Mouse (Mus musculus) effector memory CD4-positive, alpha-beta T cell, adult 5 months (primary cell): ENCODE data around the gene Olfr1378. TPM values are rescaled to one million over a fixed set of nuclear protein-coding genes. Genes with fewer than 3 reads are reported as not detected.

Experiments
- polyA plus RNA-seq: library from polyadenylated mRNA; unstranded; fragments of 100-300 nt; shearing (Covaris generic); gene quantifications from one replicate; pipeline ENCODE4 v1.2.1, GENCODE M21; 2017

The Olfr1378 gene
- not detected for polyA plus RNA-seq

GRCm38 (mm10) chr11:50966230-50966629 lies at the start of gene Olfr1378:
Gene Olfr1378, plus strand, starts transcription at chr11:50966530.

GRCm38 (mm10) chr11:50931451-50931866 lies 34.9 kb upstream of the Olfr1378 start, which contains the start of gene Zfp354b:
Gene Zfp354b, minus strand, starts transcription at chr11:50931633.

DNA sequence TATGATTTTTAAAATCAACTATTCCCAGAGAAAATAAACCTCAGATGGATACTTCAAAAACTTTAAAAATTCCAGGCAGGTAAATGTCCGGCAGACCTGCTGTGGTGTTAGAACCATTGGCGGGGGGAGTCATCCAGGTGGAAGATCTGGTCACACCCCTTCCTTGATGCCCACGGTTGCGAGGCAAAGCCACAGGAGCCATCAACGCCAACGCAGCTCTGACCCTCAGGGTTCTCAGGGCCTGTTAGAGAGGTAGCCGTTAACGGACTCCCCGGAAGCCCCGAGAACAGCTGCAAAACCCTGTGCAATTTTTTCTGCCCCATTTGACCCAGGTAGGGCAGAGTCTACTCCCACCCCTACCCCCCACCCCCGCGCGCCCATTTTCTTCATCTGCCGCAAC lies 22.8 kb upstream of the Olfr1378 start, which contains the start of gene 4933414I15Rik:
4933414I15Rik (minus strand) TSS at position 260 of the 400 bp plus-strand sequence.

GRCm38 (mm10) chr11:50953665-50954064 lies 12.7 kb upstream of the Olfr1378 start, which contains the start of gene Prop1:
Gene Prop1, minus strand, starts transcription at chr11:50953765.

GRCm38 (mm10) chr11:50981667-50982066 lies 15.3 kb downstream of the Olfr1378 start, which contains the start of gene Olfr1377:
Gene Olfr1377, plus strand, starts transcription at chr11:50981967.

GRCm38 (mm10) chr11:51003296-51003695 lies 37.0 kb downstream of the Olfr1378 start, which contains the start of gene Olfr51:
Gene Olfr51, plus strand, starts transcription at chr11:51003596.

DNA sequence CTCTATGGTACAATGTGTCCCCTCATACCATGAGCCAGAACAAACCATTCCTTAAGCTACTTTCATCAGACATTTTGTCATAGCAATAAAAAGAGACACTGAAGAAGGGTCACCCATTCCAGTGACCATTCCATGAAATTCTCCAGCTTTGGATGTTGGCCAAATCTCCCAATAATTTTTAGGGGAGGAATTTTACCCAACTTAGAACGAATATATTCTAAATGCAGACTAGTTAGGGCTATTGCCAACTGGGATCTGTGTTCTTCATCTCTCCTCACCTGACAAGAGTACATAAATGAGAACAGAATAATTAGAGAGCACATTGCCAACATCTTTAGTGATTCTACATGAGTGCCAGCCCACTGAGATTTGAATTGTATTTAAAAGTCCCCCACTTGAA lies 47.6 kb downstream of the Olfr1378 start, which contains the start of gene Olfr54:
Olfr54 (plus strand) TSS at position 301 of the 400 bp plus-strand sequence.

Other genes starting within 250 kb of the Olfr1378 start
- gene Zfp354c, start 138.8 kb upstream of the Olfr1378 start, polyA plus RNA-seq, result 1.2 TPM
- gene Zfp879, start 125.0 kb upstream of the Olfr1378 start, polyA plus RNA-seq, result not detected
- gene Grm6, start 115.8 kb upstream of the Olfr1378 start, polyA plus RNA-seq, result not detected
- gene Zfp454, start 78.9 kb upstream of the Olfr1378 start, polyA plus RNA-seq, result not detected
- not detected for gene Zfp2, start 50.4 kb upstream of the Olfr1378 start, polyA plus RNA-seq
- gene Zfp354b, start 34.9 kb upstream of the Olfr1378 start, polyA plus RNA-seq, result not detected
- not detected for gene 4933414I15Rik, start 22.8 kb upstream of the Olfr1378 start, polyA plus RNA-seq
- not detected for gene Prop1, start 12.8 kb upstream of the Olfr1378 start, polyA plus RNA-seq
- gene Olfr1377, start 15.4 kb downstream of the Olfr1378 start, polyA plus RNA-seq, result not detected
- 0.41 TPM for gene Olfr51, start 37.1 kb downstream of the Olfr1378 start, polyA plus RNA-seq
- gene Olfr54, start 47.7 kb downstream of the Olfr1378 start, polyA plus RNA-seq, result not detected
- gene Olfr1375, start 81.6 kb downstream of the Olfr1378 start, polyA plus RNA-seq, result not detected
- not detected for gene Zfp354a, start 92.7 kb downstream of the Olfr1378 start, polyA plus RNA-seq